Mouse (Mus musculus) layer of hippocampus, adult 18-20 months (tissue): ENCODE data around the gene Ccdc62. TPM values are rescaled to one million over a fixed set of nuclear protein-coding genes. Genes with fewer than 3 reads are reported as not detected.

Experiments
- DNase-seq, 2 experiments: peaks; one replicate each; pipeline ENCODE4 v3.0.0; 2022; ENCODE audit warnings: low spot score in 2 of 2
- total RNA-seq, 2 experiments: library from RNA; stranded (reverse); gene quantifications; 2 replicates each; pipeline ENCODE4 v1.2.3; 2021

The Ccdc62 gene
- total RNA-seq, 2 experiments from 2014 or later: 1.3 to 2.4 TPM

GRCm38 (mm10) chr5:123978131-123978530 lies 47.7 kb downstream of the Ccdc62 start:
- no peak for DNase-seq

- no peak for DNase-seq
These were observed 48.9 kb downstream of the Ccdc62 start for GRCm38 (mm10) chr5:123979221-123979979.

GRCm38 (mm10) chr5:123979980-123980369 lies 49.5 kb downstream of the Ccdc62 start:
- DNase-seq: no peak

- DNase-seq: no peak
These were observed 50.2 kb downstream of the Ccdc62 start for GRCm38 (mm10) chr5:123980521-123981249.

- no peak for DNase-seq
These were observed 50.7 kb downstream of the Ccdc62 start for GRCm38 (mm10) chr5:123981250-123981554.

GRCm38 (mm10) chr5:123982838-123983237 lies 52.4 kb downstream of the Ccdc62 start:
- no peak for DNase-seq

- no peak for DNase-seq
These were observed 55.0 kb downstream of the Ccdc62 start for GRCm38 (mm10) chr5:123985434-123985833.

GRCm38 (mm10) chr5:123986925-123987324 lies 56.4 kb downstream of the Ccdc62 start:
- no peak for DNase-seq

- no peak for DNase-seq
These were observed 57.0 kb downstream of the Ccdc62 start for GRCm38 (mm10) chr5:123987511-123987910.

- no peak for DNase-seq
These were observed 59.7 kb downstream of the Ccdc62 start for GRCm38 (mm10) chr5:123989941-123990885.

- DNase-seq: no peak
These were observed 60.8 kb downstream of the Ccdc62 start for GRCm38 (mm10) chr5:123991321-123991720.

- DNase-seq: no peak
These were observed 61.7 kb downstream of the Ccdc62 start for GRCm38 (mm10) chr5:123992193-123992637.

GRCm38 (mm10) chr5:123992794-123993193 lies 62.3 kb downstream of the Ccdc62 start:
- peak; percentile 69 to 90 for DNase-seq

GRCm38 (mm10) chr5:123993263-123994036 lies 63.0 kb downstream of the Ccdc62 start:
- peak; percentile 71 to 86 for DNase-seq

GRCm38 (mm10) chr5:123994468-123994867 lies 64.0 kb downstream of the Ccdc62 start:
- DNase-seq: no peak

- DNase-seq: no peak
These were observed 64.9 kb downstream of the Ccdc62 start for GRCm38 (mm10) chr5:123995388-123995787.

- no peak for DNase-seq
These were observed 65.7 kb downstream of the Ccdc62 start for GRCm38 (mm10) chr5:123996194-123996593.

GRCm38 (mm10) chr5:123996695-123997094 lies 66.2 kb downstream of the Ccdc62 start:
- DNase-seq: no peak

- no peak for DNase-seq
These were observed 66.8 kb downstream of the Ccdc62 start for GRCm38 (mm10) chr5:123997211-123997751.

GRCm38 (mm10) chr5:123997811-123998210 lies 67.3 kb downstream of the Ccdc62 start:
- DNase-seq: no peak
